Mouse (Mus musculus) hindbrain, embryonic 16.5 days (tissue): ENCODE results near the gene Tesc. TPM values are rescaled to one million over a fixed set of nuclear protein-coding genes. Genes with fewer than 3 reads are reported as not detected.

Source experiments
- ATAC-seq: fragments of 200-750 bp; cut with Nextera tagmentation; 2 replicates; pipeline ENCODE4 v1.8.0; 2017; ENCODE audit warnings: moderate TSS enrichment, moderate library complexity
- H3K27ac ChIP-seq: fragments of 300-500 bp; sonication (generic); 2 replicates; pipeline ENCODE4 v1.5.1; 2014; ENCODE audit warnings: low read depth, mild to moderate bottlenecking, control low read depth, low read length, moderate library complexity
- H3K27me3 ChIP-seq: fragments of 300-500 bp; sonication (generic); replicated peaks from 2 replicates; pipeline ENCODE4 v1.6.1; 2014; ENCODE audit warnings: low read length; ENCODE audit not compliant: control insufficient read depth, insufficient read depth
- H3K36me3 ChIP-seq: fragments of 300-500 bp; sonication (generic); 2 replicates; pipeline ENCODE4 v1.6.1; 2014; ENCODE audit warnings: mild to moderate bottlenecking, low read length, moderate library complexity, mixed read lengths; ENCODE audit not compliant: control insufficient read depth, insufficient read depth
- H3K4me1 ChIP-seq: fragments of 300-500 bp; sonication (generic); 2 replicates; pipeline ENCODE4 v1.6.1; 2014; ENCODE audit warnings: low read depth, low read length; ENCODE audit not compliant: control insufficient read depth, insufficient read depth
- H3K4me2 ChIP-seq: fragments of 300-500 bp; sonication (generic); 2 replicates; pipeline ENCODE4 v1.6.1; 2014; ENCODE audit warnings: mild to moderate bottlenecking, low read length, control low read depth, moderate library complexity
- H3K4me3 ChIP-seq: fragments of 300-500 bp; sonication (generic); 2 replicates; pipeline ENCODE4 v1.5.1; 2014; ENCODE audit warnings: mild to moderate bottlenecking, low read length, control low read depth, moderate library complexity
- H3K9ac ChIP-seq: fragments of 300-500 bp; sonication (generic); 2 replicates; pipeline ENCODE4 v1.6.1; 2014; ENCODE audit warnings: low read depth, mild to moderate bottlenecking, control low read depth, low read length, moderate library complexity
- H3K9me3 ChIP-seq: fragments of 300-500 bp; sonication (generic); 2 replicates; pipeline ENCODE4 v1.6.1; 2014; ENCODE audit warnings: mild to moderate bottlenecking, low read length, moderate library complexity; ENCODE audit not compliant: control insufficient read depth
- WGBS: fragments of 180-500 bp; shearing (Covaris S2); extraction: QIAGEN DNeasy Blood & Tissue Kit; methylation state at CpG from one replicate; pipeline ENCODE4 v1.1.7; 2014; 5-methylcytosine and 5-hydroxymethylcytosine counted together
- polyA plus RNA-seq: library from polyadenylated mRNA; unstranded; fragments of >200 nt; fragmentation: Nextera tagmentation; extraction: Ambion mirVana; gene quantifications from 2 replicates; pipeline ENCODE4 v1.2.1, GENCODE M21; 2015

Gene Tesc
- polyA plus RNA-seq, 1 experiment from 2014 or later: 5.4 TPM

GRCm38 (mm10) chr5:118005728-118006127 is 21.8 kb upstream of the Tesc start:
- Histone ChIP-seq H3K4me3 (no peak overlapping the region), H3K27ac (no peak overlapping the region), H3K36me3 (peaks cover 35% of the 10 kb centered on the region), H3K27me3 (no peaks in the 10 kb centered on the region), H3K9ac (no peak overlapping the region), H3K4me2 (no peak overlapping the region), H3K9me3 (no peaks in the 10 kb centered on the region), H3K4me1 (no peaks in the 10 kb centered on the region)
- 95% methylated on average over 1 of the region's 1 CpGs for WGBS
- ATAC-seq: no peak

GRCm38 (mm10) chr5:118008344-118008743 is 19.2 kb upstream of the Tesc start:
- 93% methylated on average over 13 of the region's 13 CpGs for WGBS
- no peak for ATAC-seq
- peaks cover 15% of the 10 kb centered on the region for H3K36me3 ChIP-seq

GRCm38 (mm10) chr5:118010872-118011271 is 16.7 kb upstream of the Tesc start:
- Histone ChIP-seq H3K4me3 (no peak overlapping the region), H3K27me3 (no peaks in the 10 kb centered on the region), H3K36me3 (peaks cover 8% of the 10 kb centered on the region), H3K9ac (no peak overlapping the region), H3K9me3 (no peaks in the 10 kb centered on the region), H3K4me1 (peaks cover 7% of the 10 kb centered on the region), H3K4me2 (no peak overlapping the region), H3K27ac (no peak overlapping the region)
- ATAC-seq: no peak
- 85% methylated on average over 7 of the region's 7 CpGs for WGBS

More at GRCm38 (mm10) chr5:118008344-118008743, 19.2 kb upstream of the Tesc start:
- no peak overlapping the region for H3K27ac ChIP-seq
- H3K27me3 ChIP-seq: no peaks in the 10 kb centered on the region
- no peaks in the 10 kb centered on the region for H3K4me1 ChIP-seq
- H3K4me3 ChIP-seq: no peak overlapping the region
- no peak overlapping the region for H3K4me2 ChIP-seq
- H3K9ac ChIP-seq: no peak overlapping the region
- H3K9me3 ChIP-seq: no peaks in the 10 kb centered on the region

GRCm38 (mm10) chr5:118011796-118012195 is 15.7 kb upstream of the Tesc start:
- H3K9me3 ChIP-seq: no peaks in the 10 kb centered on the region
- 0 out of 2 replicates have a peak, but pooled peaks have one; percentile 38 for ATAC-seq
- H3K27ac ChIP-seq: no peak overlapping the region
- H3K4me3 ChIP-seq: no peak overlapping the region
- H3K9ac ChIP-seq: no peak overlapping the region
- H3K4me1 ChIP-seq: peaks cover 7% of the 10 kb centered on the region
- peaks cover 8% of the 10 kb centered on the region for H3K36me3 ChIP-seq
- WGBS: 40% methylated on average over 7 of the region's 7 CpGs
- no peaks in the 10 kb centered on the region for H3K27me3 ChIP-seq
- no peak overlapping the region for H3K4me2 ChIP-seq

- no peaks in the 10 kb centered on the region for H3K27me3 ChIP-seq
- H3K36me3 ChIP-seq: 0 out of 2 replicates have a peak, but pooled peaks cover 3% of the 10 kb centered on the region
- peak; percentile 22; the same call in 1 of the 2 replicates for ATAC-seq
- WGBS: 14% methylated on average over 12 of the region's 12 CpGs
- no peak overlapping the region for H3K4me2 ChIP-seq
- no peak overlapping the region for H3K9ac ChIP-seq
- no peaks in the 10 kb centered on the region for H3K9me3 ChIP-seq
- no peak overlapping the region for H3K4me3 ChIP-seq
- H3K4me1 ChIP-seq: peaks cover 7% of the 10 kb centered on the region
- no peak overlapping the region for H3K27ac ChIP-seq
Measured at GRCm38 (mm10) chr5:118015028-118015427, 12.5 kb upstream of the Tesc start.

- WGBS: 100% methylated on average over 2 of the region's 2 CpGs
- ATAC-seq: no peak
- no peak overlapping the region for H3K4me3 ChIP-seq
- no peak overlapping the region for H3K27ac ChIP-seq
- H3K4me1 ChIP-seq: peaks cover 7% of the 10 kb centered on the region
- no peak overlapping the region for H3K9ac ChIP-seq
- no peak overlapping the region for H3K4me2 ChIP-seq
- no peaks in the 10 kb centered on the region for H3K9me3 ChIP-seq
- H3K27me3 ChIP-seq: no peaks in the 10 kb centered on the region
- H3K36me3 ChIP-seq: no peaks in the 10 kb centered on the region
Measured at GRCm38 (mm10) chr5:118015669-118016068, 11.9 kb upstream of the Tesc start.

- no peak for ATAC-seq
- WGBS: 58% methylated on average over 5 of the region's 5 CpGs
- H3K36me3 ChIP-seq: no peaks in the 10 kb centered on the region
- H3K9me3 ChIP-seq: no peaks in the 10 kb centered on the region
- H3K27me3 ChIP-seq: no peaks in the 10 kb centered on the region
- H3K27ac ChIP-seq: no peak overlapping the region
- no peak overlapping the region for H3K4me3 ChIP-seq
- H3K4me2 ChIP-seq: no peak overlapping the region
- peaks cover 7% of the 10 kb centered on the region for H3K4me1 ChIP-seq
- H3K9ac ChIP-seq: no peak overlapping the region
Measured at GRCm38 (mm10) chr5:118017527-118017926, 10.0 kb upstream of the Tesc start.

- H3K9me3 ChIP-seq: no peaks in the 10 kb centered on the region
- H3K27me3 ChIP-seq: no peaks in the 10 kb centered on the region
- H3K36me3 ChIP-seq: no peaks in the 10 kb centered on the region
- H3K27ac ChIP-seq: no peak overlapping the region
- 69% methylated on average over 11 of the region's 11 CpGs for WGBS
- no peak overlapping the region for H3K4me2 ChIP-seq
- H3K4me3 ChIP-seq: no peak overlapping the region
- ATAC-seq: no peak
- H3K4me1 ChIP-seq: peaks cover 5% of the 10 kb centered on the region
- no peak overlapping the region for H3K9ac ChIP-seq
Measured at GRCm38 (mm10) chr5:118019905-118020304, 7.6 kb upstream of the Tesc start.

GRCm38 (mm10) chr5:118023053-118023452 is 4.5 kb upstream of the Tesc start:
- no peak for ATAC-seq
- Histone ChIP-seq H3K27ac (no peak overlapping the region), H3K4me3 (no peak overlapping the region), H3K9me3 (no peaks in the 10 kb centered on the region), H3K4me1 (peaks cover 15% of the 10 kb centered on the region), H3K9ac (no peak overlapping the region), H3K4me2 (no peak overlapping the region), H3K36me3 (no peaks in the 10 kb centered on the region), H3K27me3 (peaks cover 11% of the 10 kb centered on the region)
- 74% methylated on average over 3 of the region's 3 CpGs for WGBS

GRCm38 (mm10) chr5:118025880-118026279 is 1.7 kb upstream of the Tesc start:
- ATAC-seq: no peak
- WGBS: 2% methylated on average over 12 of the region's 12 CpGs
- Histone ChIP-seq H3K9me3 (no peaks in the 10 kb centered on the region), H3K27me3 (peaks cover 36% of the 10 kb centered on the region), H3K4me3 (no peak overlapping the region), H3K9ac (no peak overlapping the region), H3K4me1 (peaks cover 30% of the 10 kb centered on the region), H3K36me3 (no peaks in the 10 kb centered on the region), H3K4me2 (no peak overlapping the region), H3K27ac (no peak overlapping the region)
